Mouse (Mus musculus) lung, postnatal 36 days (tissue): ENCODE data around the gene Gm973.
A peak's percentile ranks its signal among the peaks of the same experiment; 100 is the strongest.

Experiments
- DNase-seq: peaks from one replicate; pipeline ENCODE4 v3.0.0; 2022; ENCODE audit warnings: mixed read lengths

The Gm973 gene

GRCm38 (mm10) chr1:59516026-59516917, at the start of gene Gm973:
Gm973 (plus strand) TSS chr1:59516264.
- peak; percentile 88 for DNase-seq

GRCm38 (mm10) chr1:59469170-59469569, 46.9 kb upstream of the Gm973 start:
- no peak for DNase-seq

- DNase-seq, result no peak
Observed at GRCm38 (mm10) chr1:59470766-59471165, 45.3 kb upstream of the Gm973 start.

GRCm38 (mm10) chr1:59472368-59473180, 43.5 kb upstream of the Gm973 start:
- DNase-seq, result no peak

- DNase-seq, result no peak
Observed at GRCm38 (mm10) chr1:59473181-59473555, 42.9 kb upstream of the Gm973 start.

GRCm38 (mm10) chr1:59475618-59476017, 40.4 kb upstream of the Gm973 start:
- DNase-seq, result no peak

GRCm38 (mm10) chr1:59478911-59479310, 37.2 kb upstream of the Gm973 start:
- no peak for DNase-seq

- no peak for DNase-seq
Observed at GRCm38 (mm10) chr1:59480821-59481455, 35.1 kb upstream of the Gm973 start.

GRCm38 (mm10) chr1:59481456-59482291, 34.4 kb upstream of the Gm973 start:
- DNase-seq, result peak; percentile 98

- no peak for DNase-seq
Observed at GRCm38 (mm10) chr1:59482331-59482695, 33.8 kb upstream of the Gm973 start, which contains the start of gene Fzd7. Fzd7 (plus strand) TSS chr1:59482424.

GRCm38 (mm10) chr1:59482696-59483520, 33.2 kb upstream of the Gm973 start:
- DNase-seq, result peak; percentile 31

GRCm38 (mm10) chr1:59483521-59484245, 32.4 kb upstream of the Gm973 start:
- DNase-seq, result peak; percentile 90

GRCm38 (mm10) chr1:59484314-59484713, 31.8 kb upstream of the Gm973 start:
- no peak for DNase-seq

GRCm38 (mm10) chr1:59484791-59485785, 31.0 kb upstream of the Gm973 start:
- peak; percentile 34 for DNase-seq

- no peak for DNase-seq
Observed at GRCm38 (mm10) chr1:59485803-59486202, 30.3 kb upstream of the Gm973 start.

GRCm38 (mm10) chr1:59487651-59488051, 28.4 kb upstream of the Gm973 start:
- peak; percentile 58 for DNase-seq

GRCm38 (mm10) chr1:59488481-59488880, 27.6 kb upstream of the Gm973 start:
- DNase-seq, result peak; percentile 14

- DNase-seq, result no peak
Observed at GRCm38 (mm10) chr1:59488991-59489390, 27.1 kb upstream of the Gm973 start.

- no peak for DNase-seq
Observed at GRCm38 (mm10) chr1:59491517-59491916, 24.5 kb upstream of the Gm973 start.
